In the genomic region with DNA sequence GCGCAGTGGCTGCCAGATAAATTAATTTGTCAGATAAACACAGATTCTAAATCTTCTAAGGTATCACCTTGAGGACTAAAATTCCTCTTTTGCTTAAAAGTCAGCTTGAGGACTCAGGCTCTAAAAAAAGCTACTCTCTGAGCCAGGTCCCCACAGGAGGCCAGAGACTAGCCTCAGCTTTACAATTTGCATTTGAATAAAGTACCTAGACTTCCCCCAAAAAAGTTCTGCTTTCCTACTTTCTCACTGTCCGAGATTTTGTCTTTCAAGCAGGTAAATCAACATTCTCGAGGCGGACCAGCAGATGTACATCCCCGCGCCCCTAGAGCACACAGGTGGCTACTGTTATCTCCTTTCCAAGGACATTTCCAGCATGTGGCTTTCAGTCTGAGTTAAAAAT, we compare ENCODE assay signal across 13 mouse cellular contexts. TPM values are rescaled to one million over a fixed set of nuclear protein-coding genes. Genes with fewer than 3 reads are reported as not detected.
"Had no signal": no experiment of that assay in that cellular context is flagged by ENCODE, and none has a peak within 500 bp of the region (broad histone marks: within the 10 kb centered on the region; RNA-seq: fewer than 3 reads in every experiment).

No protein-coding gene starts in this region.

RNA-seq across cellular contexts. Expression of gene Esp4, which starts 14.5 kb away (rescaled TPM):
- polyA plus RNA-seq: neural tube, embryonic 13.5 days; neural tube, embryonic 14.5 days; neural tube, embryonic 15.5 days; small intestine, adult 2 months; spleen, adult 2 months; stomach, embryonic 14.5 days; stomach, embryonic 15.5 days; stomach, embryonic 16.5 days; stomach, postnatal 0 days; testis, adult 2 months; thymus, adult 2 months; thymus, postnatal 0 days; urinary bladder, adult 2 months had no signal

RNA-seq across cellular contexts. Expression of gene Esp6, which starts 22.6 kb away (rescaled TPM):
- polyA plus RNA-seq: neural tube, embryonic 13.5 days; neural tube, embryonic 14.5 days; neural tube, embryonic 15.5 days; small intestine, adult 2 months; spleen, adult 2 months; stomach, embryonic 14.5 days; stomach, embryonic 15.5 days; stomach, embryonic 16.5 days; stomach, postnatal 0 days; testis, adult 2 months; thymus, adult 2 months; thymus, postnatal 0 days; urinary bladder, adult 2 months had no signal

RNA-seq across cellular contexts. Expression of gene Esp3, which starts 48.0 kb away (rescaled TPM):
- polyA plus RNA-seq: neural tube, embryonic 13.5 days; neural tube, embryonic 14.5 days; neural tube, embryonic 15.5 days; small intestine, adult 2 months; spleen, adult 2 months; stomach, embryonic 14.5 days; stomach, embryonic 15.5 days; stomach, embryonic 16.5 days; stomach, postnatal 0 days; testis, adult 2 months; thymus, adult 2 months; thymus, postnatal 0 days; urinary bladder, adult 2 months had no signal
